Mouse (Mus musculus) stomach, postnatal 0 days (tissue): ENCODE results near the gene Tfap4. TPM values are rescaled to one million over a fixed set of nuclear protein-coding genes. Genes with fewer than 3 reads are reported as not detected.
A peak's percentile ranks its signal among the peaks of the same experiment; 100 is the strongest.

Experiments
- ATAC-seq: fragments of 200-750 bp; cut with Nextera tagmentation; 2 replicates; pipeline ENCODE4 v1.8.0; 2017; ENCODE audit not compliant: low FRiP score, low TSS enrichment
- DNase-seq: peaks from one replicate; pipeline ENCODE4 v3.0.0-alpha.2; 2016; ENCODE audit warnings: low spot score
- H3K27ac ChIP-seq: fragments of 300-500 bp; sonication (generic); replicated peaks from 2 replicates; pipeline ENCODE4 v1.5.1; 2014; ENCODE audit warnings: mild to moderate bottlenecking, control low read depth
- H3K27me3 ChIP-seq: fragments of 300-500 bp; sonication (generic); 2 replicates; pipeline ENCODE4 v1.6.1; 2014; ENCODE audit warnings: low read length; ENCODE audit not compliant: control insufficient read depth, insufficient read depth
- H3K36me3 ChIP-seq: fragments of 300-500 bp; sonication (generic); 2 replicates; pipeline ENCODE4 v1.6.1; 2014; ENCODE audit warnings: low read length, mixed read lengths; ENCODE audit not compliant: control insufficient read depth, insufficient read depth
- H3K4me1 ChIP-seq: fragments of 300-500 bp; sonication (generic); replicated peaks from 2 replicates; pipeline ENCODE4 v1.6.1; 2014; ENCODE audit warnings: antibody characterized with exemption; ENCODE audit not compliant: control insufficient read depth, insufficient read depth
- H3K4me2 ChIP-seq: fragments of 300-500 bp; sonication (generic); replicated peaks from 2 replicates; pipeline ENCODE4 v1.6.1; 2014; ENCODE audit warnings: low read depth, mild to moderate bottlenecking, control low read depth, moderate library complexity
- H3K4me3 ChIP-seq: fragments of 300-500 bp; sonication (generic); 2 replicates; pipeline ENCODE4 v1.5.1; 2014; ENCODE audit warnings: low read depth, low read length, control low read depth
- H3K9ac ChIP-seq: fragments of 300-500 bp; sonication (generic); 2 replicates; pipeline ENCODE4 v1.6.1; 2014; ENCODE audit warnings: mild to moderate bottlenecking, low read length, control low read depth, mixed read lengths
- H3K9me3 ChIP-seq: fragments of 300-500 bp; sonication (generic); 2 replicates; pipeline ENCODE4 v1.6.1; 2016; ENCODE audit warnings: low read length; ENCODE audit not compliant: control insufficient read depth
- CTCF ChIP-seq: IDR thresholded peaks from 2 replicates; pipeline ENCODE4 v1.5.1; 2016; ENCODE audit warnings: antibody characterized with exemption, low read depth, mild to moderate bottlenecking, moderate library complexity
- EP300 ChIP-seq: optimal IDR thresholded peaks from 2 replicates; pipeline ENCODE3; 2016; ENCODE audit warnings: antibody characterized with exemption
- WGBS: fragments of 180-500 bp; shearing (Covaris S2); extraction: QIAGEN DNeasy Blood & Tissue Kit; methylation state at CpG from one replicate; pipeline ENCODE4 v1.1.7; 2014; 5-methylcytosine and 5-hydroxymethylcytosine counted together
- polyA plus RNA-seq: library from polyadenylated mRNA; unstranded; fragments of >200 nt; fragmentation: Nextera tagmentation; extraction: Ambion mirVana; gene quantifications from 2 replicates; pipeline ENCODE4 v1.2.1, GENCODE M21; 2015

The Tfap4 gene
- polyA plus RNA-seq, 1 experiment from 2014 or later, result 8.9 TPM

GRCm38 (mm10) chr16:4512661-4513438 lies 46.8 kb downstream of the Tfap4 start:
- peak overlapping the region; percentile 35; the same call in 1 of the 2 replicates for H3K27ac ChIP-seq
- no peaks in the 10 kb centered on the region for H3K36me3 ChIP-seq
- ATAC-seq (peak; percentile 79; the same call in 1 of the 2 replicates), DNase-seq (peak; percentile 23)
- WGBS, result 49% methylated on average over 3 of the region's 3 CpGs
- H3K4me3 ChIP-seq, result no peak overlapping the region
- no peaks in the 10 kb centered on the region for H3K9me3 ChIP-seq
- no peaks in the 10 kb centered on the region for H3K27me3 ChIP-seq
- H3K4me2 ChIP-seq, result no peak overlapping the region
- no peak for TF ChIP-seq CTCF
- TF ChIP-seq EP300, result no peak
- H3K4me1 ChIP-seq, result no peaks in the 10 kb centered on the region
- no peak overlapping the region for H3K9ac ChIP-seq

- ATAC-seq, result no peak
- Histone ChIP-seq H3K4me3 (no peak overlapping the region), H3K9me3 (no peaks in the 10 kb centered on the region), H3K27ac (no peak overlapping the region), H3K9ac (no peak overlapping the region), H3K36me3 (no peaks in the 10 kb centered on the region), H3K27me3 (no peaks in the 10 kb centered on the region), H3K4me2 (no peak overlapping the region), H3K4me1 (no peaks in the 10 kb centered on the region)
- 63% methylated on average over 2 of the region's 2 CpGs for WGBS
- no peak for TF ChIP-seq CTCF
- no peak for TF ChIP-seq EP300
- DNase-seq, result no peak
Observed at GRCm38 (mm10) chr16:4511371-4511770, 48.3 kb downstream of the Tfap4 start.

- no peak for ATAC-seq
- Histone ChIP-seq H3K36me3 (no peaks in the 10 kb centered on the region), H3K27me3 (no peaks in the 10 kb centered on the region), H3K27ac (no peak overlapping the region), H3K4me2 (no peak overlapping the region), H3K9ac (no peak overlapping the region), H3K9me3 (no peaks in the 10 kb centered on the region), H3K4me1 (no peaks in the 10 kb centered on the region), H3K4me3 (no peak overlapping the region)
- no peak for DNase-seq
- no peak for TF ChIP-seq CTCF
- no peak for TF ChIP-seq EP300
- WGBS, result 85% methylated on average over 3 of the region's 3 CpGs
Observed at GRCm38 (mm10) chr16:4506181-4506580, 53.5 kb downstream of the Tfap4 start.

- Histone ChIP-seq H3K27ac (no peak overlapping the region), H3K4me2 (no peak overlapping the region), H3K9me3 (no peaks in the 10 kb centered on the region), H3K9ac (no peak overlapping the region), H3K4me3 (no peak overlapping the region), H3K36me3 (no peaks in the 10 kb centered on the region), H3K27me3 (no peaks in the 10 kb centered on the region), H3K4me1 (no peaks in the 10 kb centered on the region)
- 93% methylated on average over 1 of the region's 1 CpGs for WGBS
- TF ChIP-seq CTCF (no peak), EP300 (no peak)
- ATAC-seq, result no peak
- no peak for DNase-seq
Observed at GRCm38 (mm10) chr16:4503495-4503894, 56.2 kb downstream of the Tfap4 start.

- Histone ChIP-seq H3K9ac (no peak overlapping the region), H3K27ac (no peak overlapping the region), H3K36me3 (no peaks in the 10 kb centered on the region), H3K9me3 (no peaks in the 10 kb centered on the region), H3K27me3 (no peaks in the 10 kb centered on the region), H3K4me3 (no peak overlapping the region), H3K4me2 (no peak overlapping the region), H3K4me1 (no peaks in the 10 kb centered on the region)
- no peak for DNase-seq
- no peak for TF ChIP-seq EP300
- no peak for TF ChIP-seq CTCF
- ATAC-seq, result no peak
Observed at GRCm38 (mm10) chr16:4502568-4502967, 57.1 kb downstream of the Tfap4 start.

GRCm38 (mm10) chr16:4501703-4502102 lies 58.0 kb downstream of the Tfap4 start:
- WGBS, result 87% methylated on average over 3 of the region's 3 CpGs
- no peak for DNase-seq
- ATAC-seq, result no peak

More at GRCm38 (mm10) chr16:4501703-4502102, 58.0 kb downstream of the Tfap4 start:
- no peaks in the 10 kb centered on the region for H3K27me3 ChIP-seq
- no peak overlapping the region for H3K9ac ChIP-seq
- H3K4me1 ChIP-seq, result no peaks in the 10 kb centered on the region
- no peak overlapping the region for H3K27ac ChIP-seq
- H3K4me2 ChIP-seq, result no peak overlapping the region
- no peak overlapping the region for H3K4me3 ChIP-seq
- no peaks in the 10 kb centered on the region for H3K9me3 ChIP-seq
- TF ChIP-seq CTCF (no peak), EP300 (no peak)
- H3K36me3 ChIP-seq, result no peaks in the 10 kb centered on the region
